Mouse (Mus musculus) embryonic fibroblast, embryonic 13.5 days (primary cell): ENCODE measurements at regions not wholly inside any gene's neighbourhood (a gene's known extent, or its start where the extent isn't known, plus 50 kb on each side); places are given as distances from the start of the nearest gene placed in this dataset.

Experiments
- H3K27ac ChIP-seq: 2 replicates; pipeline ENCODE4 v1.5.1; 2012; ENCODE audit warnings: low read length, control low read depth, inconsistent platforms; ENCODE audit not compliant: insufficient read depth
- H3K4me1 ChIP-seq: 2 replicates; pipeline ENCODE4 v1.6.1; 2011; ENCODE audit warnings: low read length; ENCODE audit not compliant: control insufficient read depth, insufficient read depth
- H3K4me3 ChIP-seq: 2 replicates; pipeline ENCODE4 v1.5.1; 2011; ENCODE audit warnings: mild to moderate bottlenecking, control low read depth, low read length; ENCODE audit not compliant: insufficient read depth
- CTCF ChIP-seq: IDR thresholded peaks from 2 replicates; pipeline ENCODE4 v1.5.1; 2011; ENCODE audit warnings: mild to moderate bottlenecking, control low read depth, low read length, moderate library complexity, borderline replicate concordance; ENCODE audit not compliant: insufficient read depth
- POLR2A ChIP-seq: IDR thresholded peaks from 2 replicates; pipeline ENCODE4 v1.6.1; 2011; ENCODE audit warnings: low read depth, mild to moderate bottlenecking, control low read depth, low read length, moderate library complexity

- Histone ChIP-seq H3K27ac (no peak overlapping the region), H3K4me1 (no peaks in the 10 kb centered on the region), H3K4me3 (no peak overlapping the region)
- no peak for TF ChIP-seq POLR2A
- TF ChIP-seq CTCF: no peak
Measured at GRCm38 (mm10) chr1:185851262-185851893, 265.7 kb downstream of the Lyplal1 start.

GRCm38 (mm10) chr1:185861692-185862091 lies 255.4 kb downstream of the Lyplal1 start:
- TF ChIP-seq POLR2A: no peak
- Histone ChIP-seq H3K27ac (no peak overlapping the region), H3K4me3 (no peak overlapping the region), H3K4me1 (no peaks in the 10 kb centered on the region)

- TF ChIP-seq CTCF (no peak), POLR2A (no peak)
- Histone ChIP-seq H3K27ac (no peak overlapping the region), H3K4me1 (no peaks in the 10 kb centered on the region), H3K4me3 (no peak overlapping the region)
Measured at GRCm38 (mm10) chr1:185865945-185866344, 251.2 kb downstream of the Lyplal1 start.

- no peak overlapping the region for H3K27ac ChIP-seq
- H3K4me1 ChIP-seq: no peaks in the 10 kb centered on the region
- no peak for TF ChIP-seq CTCF
- no peak for TF ChIP-seq POLR2A
- no peak overlapping the region for H3K4me3 ChIP-seq
Measured at GRCm38 (mm10) chr1:185866612-185867011, 250.5 kb downstream of the Lyplal1 start.

GRCm38 (mm10) chr1:185867018-185867417 lies 250.1 kb downstream of the Lyplal1 start:
- H3K4me3 ChIP-seq: no peak overlapping the region
- H3K4me1 ChIP-seq: no peaks in the 10 kb centered on the region
- H3K27ac ChIP-seq: no peak overlapping the region
- TF ChIP-seq CTCF: no peak
- no peak for TF ChIP-seq POLR2A

GRCm38 (mm10) chr1:185868721-185869120 lies 248.4 kb downstream of the Lyplal1 start:
- no peak for TF ChIP-seq CTCF
- no peak for TF ChIP-seq POLR2A
- no peak overlapping the region for H3K27ac ChIP-seq
- H3K4me3 ChIP-seq: no peak overlapping the region

GRCm38 (mm10) chr1:185887031-185887430 lies 230.1 kb downstream of the Lyplal1 start:
- Histone ChIP-seq H3K27ac (no peak overlapping the region), H3K4me3 (no peak overlapping the region), H3K4me1 (peaks cover 7% of the 10 kb centered on the region; the same call in 1 of the 2 replicates)
- TF ChIP-seq POLR2A (no peak), CTCF (no peak)

More at GRCm38 (mm10) chr1:185868721-185869120, 248.4 kb downstream of the Lyplal1 start:
- no peaks in the 10 kb centered on the region for H3K4me1 ChIP-seq

- Histone ChIP-seq H3K4me1 (peaks cover 8% of the 10 kb centered on the region; the same call in 1 of the 2 replicates), H3K27ac (no peak overlapping the region), H3K4me3 (no peak overlapping the region)
- no peak for TF ChIP-seq POLR2A
- no peak for TF ChIP-seq CTCF
Measured at GRCm38 (mm10) chr1:185891814-185892213, 225.3 kb downstream of the Lyplal1 start.

- Histone ChIP-seq H3K4me3 (no peak overlapping the region), H3K27ac (no peak overlapping the region), H3K4me1 (peaks cover 4% of the 10 kb centered on the region; the same call in 1 of the 2 replicates)
- TF ChIP-seq CTCF (no peak), POLR2A (no peak)
Measured at GRCm38 (mm10) chr1:185893421-185893820, 223.7 kb downstream of the Lyplal1 start.

GRCm38 (mm10) chr1:185898475-185898874 lies 218.6 kb downstream of the Lyplal1 start:
- TF ChIP-seq CTCF (no peak), POLR2A (no peak)
- H3K4me3 ChIP-seq: no peak overlapping the region
- peak overlapping the region; percentile 27 for H3K27ac ChIP-seq
- no peaks in the 10 kb centered on the region for H3K4me1 ChIP-seq
